ENCODE assay signal across 10 mouse cellular contexts in genomic region chr1:87879034-87879433, GRCm38 (mm10). TPM values are rescaled to one million over a fixed set of nuclear protein-coding genes. Genes with fewer than 3 reads are reported as not detected.
DNase-seq lines count a peak whose midpoint lies in the region; ATAC-seq lines count a peak whose summit lies in the region.
"Had no signal": no experiment of that assay in that cellular context is flagged by ENCODE, and none has a peak within 500 bp of the region (broad histone marks: within the 10 kb centered on the region; RNA-seq: fewer than 3 reads in every experiment).

No protein-coding gene starts in this region.

- H3K9ac ChIP-seq in heart, embryonic 12.5 days, result no peak overlapping the region
- H3K9ac ChIP-seq in kidney, embryonic 15.5 days, result no peak overlapping the region
- no peak overlapping the region for H3K9ac ChIP-seq in lung, embryonic 16.5 days (ENCODE audit: low read length)
- H3K9ac ChIP-seq: forebrain, embryonic 13.5 days; midbrain, embryonic 12.5 days had no signal

- 86% methylated on average over 3 of the region's 3 CpGs for WGBS in heart, embryonic 12.5 days
- WGBS in kidney, embryonic 15.5 days, result 85% methylated on average over 3 of the region's 3 CpGs
- 71% methylated on average over 3 of the region's 3 CpGs for WGBS in lung, embryonic 16.5 days

- peak overlapping the region; percentile 83 for H3K27ac ChIP-seq in heart, embryonic 12.5 days (ENCODE audit: poor library complexity, severe bottlenecking)
- peak overlapping the region; percentile 89 for H3K27ac ChIP-seq in kidney, embryonic 15.5 days
- H3K27ac ChIP-seq in lung, embryonic 16.5 days (ENCODE audit: low read length), result peak overlapping the region; percentile 99
- H3K27ac ChIP-seq: midbrain, embryonic 12.5 days had no signal

- DNase-seq in heart, postnatal 14 days, result no peak
- no peak for DNase-seq in kidney, adult 8-10 months
- no peak for DNase-seq in lung, postnatal 10 days
- no peak for DNase-seq in spleen, postnatal 4 days (ENCODE audit: low spot score in 2 of 2)
- DNase-seq: embryo, embryonic 11 days had no signal

- ATAC-seq in heart, embryonic 12.5 days (ENCODE audit: insufficient number of reproducible peaks, low FRiP score), result no peak
- ATAC-seq in kidney, embryonic 15.5 days (replicated peaks; ENCODE audit: low FRiP score), result no peak
- ATAC-seq in lung, embryonic 16.5 days (ENCODE audit: low read depth), result no peak

- H3K4me3 ChIP-seq in heart, embryonic 12.5 days, result no peak overlapping the region
- no peak overlapping the region for H3K4me3 ChIP-seq in kidney, embryonic 15.5 days (replicated peaks)
- H3K4me3 ChIP-seq in lung, embryonic 16.5 days (ENCODE audit: low read length), result no peak overlapping the region
- H3K4me3 ChIP-seq: forebrain, embryonic 13.5 days; midbrain, embryonic 12.5 days had no signal

- peaks cover 74% of the 10 kb centered on the region for H3K4me1 ChIP-seq in heart, embryonic 12.5 days (replicated peaks)
- H3K4me1 ChIP-seq in kidney, embryonic 15.5 days, result peaks cover 40% of the 10 kb centered on the region
- peaks cover 34% of the 10 kb centered on the region for H3K4me1 ChIP-seq in lung, embryonic 16.5 days (replicated peaks; ENCODE audit: control insufficient read depth, insufficient read depth, low read length)

- H3K27me3 ChIP-seq in heart, embryonic 12.5 days (replicated peaks), result no peaks in the 10 kb centered on the region
- H3K27me3 ChIP-seq in kidney, embryonic 15.5 days, result no peaks in the 10 kb centered on the region
- no peaks in the 10 kb centered on the region for H3K27me3 ChIP-seq in lung, embryonic 16.5 days (ENCODE audit: control insufficient read depth, insufficient read depth, low read depth, low read length)
- H3K27me3 ChIP-seq: forebrain, embryonic 13.5 days; midbrain, embryonic 12.5 days had no signal

- H3K36me3 ChIP-seq in heart, embryonic 12.5 days, result peaks cover 7% of the 10 kb centered on the region
- H3K36me3 ChIP-seq in kidney, embryonic 15.5 days, result peaks cover 28% of the 10 kb centered on the region
- no peaks in the 10 kb centered on the region for H3K36me3 ChIP-seq in lung, embryonic 16.5 days (ENCODE audit: control insufficient read depth, insufficient read depth, low read length)
- H3K36me3 ChIP-seq: midbrain, embryonic 12.5 days had no signal

- no peaks in the 10 kb centered on the region for H3K9me3 ChIP-seq in heart, embryonic 12.5 days (replicated peaks)
- no peaks in the 10 kb centered on the region for H3K9me3 ChIP-seq in kidney, embryonic 15.5 days (replicated peaks)
- H3K9me3 ChIP-seq in lung, embryonic 16.5 days (ENCODE audit: control insufficient read depth, low read length), result no peaks in the 10 kb centered on the region
- H3K9me3 ChIP-seq: forebrain, embryonic 13.5 days; midbrain, embryonic 12.5 days had no signal

- intact Hi-C loops in heart, postnatal 14 days (cut with DNase I), result no loop called here

- H3K4me2 ChIP-seq in heart, embryonic 12.5 days, result no peak overlapping the region
- no peak overlapping the region for H3K4me2 ChIP-seq in kidney, embryonic 15.5 days
- H3K4me2 ChIP-seq in lung, embryonic 16.5 days (ENCODE audit: low read depth, low read length), result no peak overlapping the region
- H3K4me2 ChIP-seq: forebrain, embryonic 13.5 days; midbrain, embryonic 12.5 days had no signal

RNA-seq across cellular contexts. Expression of gene Dgkd, which starts 25.9 kb away (rescaled TPM):
- polyA plus RNA-seq in heart, embryonic 12.5 days (2016; fragmentation: Nextera tagmentation; extraction: Ambion mirVana), result 24.1 TPM in 2 replicates
- 10 to 100 TPM; 56.9 to 63.9 TPM for total RNA-seq in heart, postnatal 14 days (2021)
- 30.0 and 33.6 TPM in 2 replicates for polyA plus RNA-seq in kidney, embryonic 15.5 days (2015; fragmentation: Nextera tagmentation; extraction: Ambion mirVana)
- 32.9 and 33.9 TPM in 2 replicates for polyA plus RNA-seq in lung, embryonic 16.5 days (2015; fragmentation: Nextera tagmentation; extraction: Ambion mirVana)
